Mouse (Mus musculus): Measurements from ENCODE around the gene Ndufs7.

DNA sequence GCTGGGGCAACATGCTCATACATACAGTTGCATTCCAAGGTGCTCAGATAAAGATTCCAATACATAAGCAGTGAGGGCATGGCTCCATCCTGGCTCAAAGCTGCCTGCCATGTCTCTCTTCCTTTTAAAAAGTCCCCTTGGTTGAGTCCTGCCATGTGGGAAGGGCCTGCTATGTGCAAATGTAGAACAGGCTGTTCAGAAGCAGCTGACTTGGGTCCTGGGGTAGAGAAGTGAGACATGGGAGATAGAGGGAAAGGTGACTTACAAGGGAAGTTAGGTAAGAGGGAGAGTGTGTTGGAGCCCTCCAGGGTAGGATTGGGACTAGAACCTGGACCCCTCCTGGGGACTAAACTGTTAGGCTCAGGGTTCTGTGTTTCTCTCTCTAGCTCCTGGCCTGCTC, 3.1 kb downstream of the Ndufs7 start:
- TF ChIP-seq CTCF (IDR thresholded peaks at IDR 0.05; ENCODE audit: low read depth): no peak
- no peak for TF ChIP-seq EP300 (IDR thresholded peaks at IDR 0.05; ENCODE audit: low read depth)

Measured in heart, postnatal 0 days (tissue).